Mouse (Mus musculus) liver, adult 2 months (tissue): ENCODE measurements around the gene Tut1. TPM values are rescaled to one million over a fixed set of nuclear protein-coding genes. Genes with fewer than 3 reads are reported as not detected.

Experiments used
- DNase-seq: peaks from one replicate; pipeline ENCODE4 v3.0.0-alpha.2; 2011; ENCODE audit warnings: low read depth, low spot score; ENCODE audit errors: extremely low read depth
- H3K27ac ChIP-seq: fragments of 200-500 bp; replicated peaks from 2 replicates; pipeline ENCODE4 v1.5.1; 2012; ENCODE audit warnings: low read depth, mild to moderate bottlenecking, control low read depth, inconsistent platforms, low read length; ENCODE audit not compliant: insufficient read depth
- H3K27me3 ChIP-seq: fragments of 200-500 bp; 2 replicates; pipeline ENCODE4 v1.6.1; 2012; ENCODE audit warnings: mild to moderate bottlenecking, moderate library complexity, low read length, inconsistent platforms; ENCODE audit not compliant: control insufficient read depth, insufficient read depth
- H3K36me3 ChIP-seq: fragments of 200-500 bp; 2 replicates; pipeline ENCODE4 v1.6.1; 2012; ENCODE audit warnings: low read length, inconsistent platforms; ENCODE audit not compliant: control insufficient read depth, insufficient read depth
- H3K4me1 ChIP-seq: fragments of 200-500 bp; 2 replicates; pipeline ENCODE4 v1.6.1; 2011; ENCODE audit warnings: low read length; ENCODE audit not compliant: control insufficient read depth, insufficient read depth
- H3K4me3 ChIP-seq: fragments of 200-500 bp; 2 replicates; pipeline ENCODE4 v1.5.1; 2011; ENCODE audit warnings: low read depth, mild to moderate bottlenecking, control low read depth, low read length, moderate library complexity; ENCODE audit not compliant: insufficient read depth
- H3K79me2 ChIP-seq: fragments of 200-500 bp; 2 replicates; pipeline ENCODE4 v1.6.1; 2012; ENCODE audit warnings: inconsistent platforms, mild to moderate bottlenecking, low read length, moderate library complexity; ENCODE audit not compliant: control insufficient read depth, insufficient read depth
- H3K9ac ChIP-seq: fragments of 200-500 bp; 2 replicates; pipeline ENCODE4 v1.6.1; 2012; ENCODE audit warnings: low read depth, mild to moderate bottlenecking, control low read depth, inconsistent platforms, low read length
- CTCF ChIP-seq: fragments of 200-500 bp; IDR thresholded peaks from 2 replicates; pipeline ENCODE4 v1.5.1; 2011; ENCODE audit warnings: low read depth, low read length, control low read depth
- POLR2A ChIP-seq: fragments of 200-500 bp; IDR thresholded peaks from 2 replicates; pipeline ENCODE4 v1.6.1; 2011; ENCODE audit warnings: low read length, control low read depth; ENCODE audit not compliant: insufficient read depth; ENCODE audit errors: extremely low read depth
- WGBS: fragments of 180-500 bp; shearing (Covaris S2); methylation state at CpG from one replicate; pipeline ENCODE4 v1.1.7; 2018; 5-methylcytosine and 5-hydroxymethylcytosine counted together
- polyA plus RNA-seq: library from polyadenylated mRNA; depleted of rRNA; stranded (reverse); fragments of >200 nt; gene quantifications from 2 replicates; pipeline ENCODE4 v1.2.3, GENCODE M21; 2012
- total RNA-seq: library from RNA; depleted of rRNA; stranded (reverse); fragments of >200 nt; gene quantifications from 2 replicates; pipeline ENCODE4 v1.2.3, GENCODE M21; 2014

Tut1 gene
- total and polyA plus RNA-seq, 2 experiments: 6.2 to 14.6 TPM

DNA sequence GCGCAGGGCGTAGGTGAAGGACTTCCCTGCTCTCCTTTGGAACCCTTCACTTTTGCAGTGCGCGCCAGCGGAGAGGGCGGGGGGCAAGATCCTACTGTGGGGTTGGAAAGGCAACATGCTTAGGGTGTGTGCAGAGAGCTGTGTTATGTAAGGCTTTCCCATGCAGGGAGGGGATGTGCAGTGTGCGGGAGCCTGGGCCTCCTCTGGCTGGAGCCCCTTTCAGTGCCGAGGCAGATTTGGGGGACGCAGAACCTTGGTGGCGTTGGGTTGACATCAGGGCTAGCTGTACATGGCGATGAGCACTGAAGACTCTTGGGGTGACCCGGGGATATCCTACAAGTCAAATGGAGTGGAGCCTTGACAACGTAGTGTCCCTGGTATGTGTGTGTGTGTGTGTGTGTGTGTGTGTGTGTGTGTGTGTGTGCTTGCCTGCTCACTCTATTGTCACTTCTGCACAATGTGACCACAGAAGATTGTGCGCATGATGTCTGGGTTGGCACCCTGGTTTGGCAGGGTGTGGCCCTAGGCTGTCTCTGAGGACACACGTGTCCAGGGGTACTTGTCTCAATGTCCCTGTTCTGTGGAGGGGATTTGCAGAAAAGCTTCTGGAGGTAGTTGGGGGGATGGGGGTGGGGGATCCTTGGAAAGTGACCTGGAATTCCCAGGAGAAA lies 36.9 kb downstream of the Tut1 start:
- Histone ChIP-seq H3K4me3 (peak overlapping the region; percentile 84), H3K27ac (peak overlapping the region; percentile 40), H3K4me1 (peaks cover 3% of the 10 kb centered on the region; the same call in 1 of the 2 replicates), H3K27me3 (no peaks in the 10 kb centered on the region), H3K79me2 (no peaks in the 10 kb centered on the region; the same call in 1 of the 2 replicates), H3K36me3 (no peaks in the 10 kb centered on the region), H3K9ac (peak overlapping the region; percentile 52)
- TF ChIP-seq POLR2A (no peak), CTCF (no peak)
- no peak for DNase-seq
- 58% methylated on average over 15 of the region's 15 CpGs for WGBS

GRCm38 (mm10) chr19:8991245-8991870 lies 37.7 kb downstream of the Tut1 start:
- 86% methylated on average over 4 of the region's 4 CpGs for WGBS
- Histone ChIP-seq H3K27ac (peak overlapping the region; percentile 22; the same call in 1 of the 2 replicates), H3K9ac (no peak overlapping the region), H3K79me2 (no peaks in the 10 kb centered on the region; the same call in 1 of the 2 replicates), H3K36me3 (no peaks in the 10 kb centered on the region), H3K27me3 (no peaks in the 10 kb centered on the region), H3K4me1 (peaks cover 3% of the 10 kb centered on the region; the same call in 1 of the 2 replicates), H3K4me3 (no peak overlapping the region)
- no peak for DNase-seq
- TF ChIP-seq CTCF (no peak), POLR2A (no peak)

DNA sequence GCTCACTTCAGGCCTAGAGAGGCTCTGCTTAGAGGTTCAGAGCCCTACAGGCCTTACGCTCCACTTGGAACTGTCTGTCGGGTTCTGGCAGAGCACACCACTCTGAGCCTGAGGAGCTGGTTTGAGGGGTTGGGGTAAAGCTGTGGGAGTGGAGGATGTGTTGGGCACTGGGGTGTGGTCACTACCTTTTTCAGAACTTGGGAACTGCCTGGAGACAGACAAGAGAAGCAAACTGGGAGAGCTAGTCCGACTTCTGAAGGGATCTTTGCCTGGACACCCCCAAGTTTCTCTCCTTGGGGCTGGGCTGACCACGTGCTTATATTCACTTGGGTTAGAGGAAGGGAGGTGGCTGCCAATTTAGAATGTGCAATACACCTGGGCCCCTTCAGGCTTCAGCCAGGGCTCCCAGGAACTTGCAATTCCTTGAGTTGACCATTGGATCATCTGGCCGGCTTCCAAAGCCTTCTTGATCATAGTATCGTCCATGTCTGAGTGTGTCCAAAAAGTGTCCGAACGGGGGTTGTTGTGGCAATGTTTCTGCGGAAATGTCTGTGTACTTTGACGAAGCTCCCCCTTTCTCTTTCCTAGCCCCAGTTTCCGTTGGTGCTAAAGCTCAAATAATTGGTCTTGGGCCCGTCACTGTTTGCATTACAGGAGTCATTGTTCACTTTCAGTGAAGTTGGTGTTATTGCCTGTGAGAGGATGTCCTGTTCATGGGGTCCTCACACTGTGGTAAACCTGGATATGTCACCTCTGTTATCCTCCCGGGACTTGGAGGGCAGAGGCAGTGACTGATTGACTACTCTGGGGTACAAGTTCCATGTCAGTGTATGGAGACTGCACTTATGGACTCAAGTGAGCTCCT lies 38.5 kb downstream of the Tut1 start:
- no peaks in the 10 kb centered on the region for H3K36me3 ChIP-seq
- DNase-seq: no peak
- no peaks in the 10 kb centered on the region for H3K27me3 ChIP-seq
- no peak overlapping the region for H3K4me3 ChIP-seq
- H3K27ac ChIP-seq: no peak overlapping the region
- no peak for TF ChIP-seq CTCF
- no peak for TF ChIP-seq POLR2A
- no peaks in the 10 kb centered on the region; the same call in 1 of the 2 replicates for H3K79me2 ChIP-seq
- peak overlapping the region; percentile 1; the same call in 1 of the 2 replicates for H3K9ac ChIP-seq
- 69% methylated on average over 13 of the region's 13 CpGs for WGBS
- H3K4me1 ChIP-seq: peaks cover 3% of the 10 kb centered on the region; the same call in 1 of the 2 replicates

DNA sequence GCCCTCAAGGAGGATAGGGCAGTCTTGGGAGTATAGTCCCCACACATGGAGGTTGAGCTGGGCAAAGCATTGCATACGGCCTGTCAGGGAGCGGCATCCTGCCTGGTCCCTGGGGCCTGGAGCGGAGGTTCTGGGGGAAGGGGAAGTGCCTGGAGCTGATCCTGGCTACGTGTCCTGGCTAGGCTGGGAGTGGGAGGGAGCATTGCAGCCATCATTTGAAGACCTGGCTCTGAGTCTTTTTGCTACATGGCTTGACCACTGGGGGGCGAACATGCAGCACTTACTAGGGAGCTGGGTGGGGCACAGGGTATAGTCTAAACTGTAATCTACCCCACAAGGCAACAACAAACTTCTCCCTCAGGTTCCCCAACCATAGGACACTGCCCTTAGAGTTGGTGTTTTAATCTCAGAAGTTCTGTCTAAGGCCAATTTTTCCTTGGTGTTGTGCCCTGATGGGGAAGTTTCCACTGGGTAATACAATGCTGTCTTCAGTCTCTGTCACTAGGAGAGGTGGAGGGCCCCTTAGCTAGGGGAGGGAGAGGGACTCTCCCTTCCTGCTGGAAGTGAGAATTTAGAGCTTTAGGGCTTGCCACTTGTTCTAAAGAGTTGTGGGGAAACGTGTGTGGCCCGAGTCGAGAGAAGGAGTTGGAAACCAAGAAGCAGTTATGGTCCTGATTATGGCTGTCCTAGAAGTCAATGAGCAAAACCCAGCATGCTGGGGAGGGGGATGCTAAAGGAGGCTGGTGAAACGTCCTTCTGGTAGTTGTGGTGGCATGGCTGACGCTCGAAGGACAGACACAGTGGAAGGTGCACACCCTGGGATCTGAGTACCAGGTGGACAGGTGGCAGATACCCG lies 39.4 kb downstream of the Tut1 start:
- Histone ChIP-seq H3K27me3 (no peaks in the 10 kb centered on the region), H3K27ac (no peak overlapping the region), H3K4me3 (no peak overlapping the region), H3K9ac (peak overlapping the region; percentile 1; the same call in 1 of the 2 replicates), H3K4me1 (peaks cover 3% of the 10 kb centered on the region; the same call in 1 of the 2 replicates), H3K79me2 (no peaks in the 10 kb centered on the region; the same call in 1 of the 2 replicates), H3K36me3 (no peaks in the 10 kb centered on the region)
- peak; percentile 37 for DNase-seq
- WGBS: 49% methylated on average over 12 of the region's 12 CpGs
- TF ChIP-seq CTCF (peak; percentile 86), POLR2A (no peak)

- H3K36me3 ChIP-seq: no peaks in the 10 kb centered on the region
- WGBS: 47% methylated on average over 2 of the region's 2 CpGs
- H3K4me3 ChIP-seq: no peak overlapping the region
- DNase-seq: no peak
- no peak overlapping the region for H3K27ac ChIP-seq
- H3K79me2 ChIP-seq: no peaks in the 10 kb centered on the region; the same call in 1 of the 2 replicates
- TF ChIP-seq POLR2A (no peak), CTCF (no peak)
- H3K4me1 ChIP-seq: peaks cover 2% of the 10 kb centered on the region; the same call in 1 of the 2 replicates
- no peak overlapping the region for H3K9ac ChIP-seq
- no peaks in the 10 kb centered on the region for H3K27me3 ChIP-seq
These were observed 39.9 kb downstream of the Tut1 start for GRCm38 (mm10) chr19:8993625-8993912.
